Mouse (Mus musculus) small intestine, adult 2 months (tissue): Measurements from ENCODE around the gene Xkr8.

Source experiments
- CTCF ChIP-seq: fragments of 200-500 bp; IDR thresholded peaks from 2 replicates; pipeline ENCODE4 v1.5.1; 2012; ENCODE audit warnings: low read depth, mild to moderate bottlenecking, control low read depth, inconsistent platforms, low read length, moderate library complexity, mixed read lengths; ENCODE audit not compliant: insufficient replicate concordance, insufficient read length; ENCODE audit errors: extremely low read depth
- POLR2A ChIP-seq: fragments of 200-500 bp; IDR thresholded peaks from 2 replicates; pipeline ENCODE4 v1.6.1; 2012; ENCODE audit warnings: low read depth, mild to moderate bottlenecking, control low read depth, inconsistent platforms, low read length, moderate library complexity

GRCm38 (mm10) chr4:132693366-132693765 lies 39.0 kb downstream of the Xkr8 start:
- TF ChIP-seq POLR2A, result no peak
- no peak for TF ChIP-seq CTCF
